Mouse (Mus musculus) adrenal gland, postnatal 36 days (tissue): ENCODE results near the gene Reg3g. TPM values are rescaled to one million over a fixed set of nuclear protein-coding genes. Genes with fewer than 3 reads are reported as not detected.
"Not testable (repeated sequence)": the region's sequence is repeated elsewhere in the genome, so short reads cannot be mapped to it uniquely, and the experiment has no call there.

Experiments
- DNase-seq, 2 experiments: peaks; one replicate each; pipeline ENCODE4 v3.0.0; 2021; ENCODE audit warnings: mixed read lengths in 1 of 2
- long read RNA-seq, 2 experiments: library from polyadenylated mRNA; stranded (forward); transcript quantifications; one replicate each; pipeline ENCODE4 v2.0.0; 2021; ENCODE audit warnings: borderline sequencing depth in 2 of 2
- total RNA-seq, 2 experiments: library from RNA; stranded (reverse); gene quantifications; 2 replicates each; pipeline ENCODE4 v1.2.3; 2021

The Reg3g gene
- total RNA-seq = not detected
- long read RNA-seq, experiment 1 = 0 reads
- long read RNA-seq, experiment 2 = 0 reads

GRCm38 (mm10) chr6:78468772-78469171, at the start of gene Reg3g:
Gene Reg3g (minus strand): TSS chr6:78468872.
- no peak for DNase-seq

- DNase-seq = no peak
Measured at GRCm38 (mm10) chr6:78515777-78516446, 47.2 kb upstream of the Reg3g start.

GRCm38 (mm10) chr6:78512833-78513232, 44.2 kb upstream of the Reg3g start:
- peak; percentile 48 to 49 for DNase-seq

GRCm38 (mm10) chr6:78510173-78510900, 41.7 kb upstream of the Reg3g start:
- DNase-seq = no peak

GRCm38 (mm10) chr6:78505745-78506144, 37.1 kb upstream of the Reg3g start:
- DNase-seq = no peak

GRCm38 (mm10) chr6:78494633-78495032, 26.0 kb upstream of the Reg3g start:
- no peak for DNase-seq

- no peak for DNase-seq
Measured at GRCm38 (mm10) chr6:78469287-78469686, 615 bp upstream of the Reg3g start.

- no peak for DNase-seq
Measured at GRCm38 (mm10) chr6:78463266-78463665, 5.4 kb downstream of the Reg3g start.

GRCm38 (mm10) chr6:78462360-78462759, 6.3 kb downstream of the Reg3g start:
- DNase-seq = no peak

- DNase-seq = no peak
Measured at GRCm38 (mm10) chr6:78460191-78460825, 8.4 kb downstream of the Reg3g start.

- no peak for DNase-seq
Measured at GRCm38 (mm10) chr6:78452804-78453203, 15.9 kb downstream of the Reg3g start.

- DNase-seq = no peak
Measured at GRCm38 (mm10) chr6:78448409-78448808, 20.3 kb downstream of the Reg3g start.

GRCm38 (mm10) chr6:78447202-78447601, 21.5 kb downstream of the Reg3g start:
- DNase-seq = no peak

GRCm38 (mm10) chr6:78425497-78425896, 43.2 kb downstream of the Reg3g start:
- no peak for DNase-seq

- DNase-seq = not testable (repeated sequence)
Measured at GRCm38 (mm10) chr6:78422411-78422810, 46.3 kb downstream of the Reg3g start, which contains the start of gene Reg1. Gene Reg1 (plus strand): TSS chr6:78422711.

Other genes starting within 250 kb of the Reg3g start
- gene Reg3b, start 98.2 kb downstream of the Reg3g start, total RNA-seq = not detected
- gene Reg3d, start 90.0 kb downstream of the Reg3g start, total RNA-seq = not detected
- not detected for gene Reg3a, start 88.2 kb downstream of the Reg3g start, total RNA-seq
- not detected for gene Reg2, start 73.2 kb downstream of the Reg3g start, total RNA-seq
- not detected for gene Reg1, start 46.2 kb downstream of the Reg3g start, total RNA-seq